Mouse (Mus musculus): Measurements from ENCODE around the gene Olfr911-ps1. TPM values are rescaled to one million over a fixed set of nuclear protein-coding genes. Genes with fewer than 3 reads are reported as not detected.

Olfr911-ps1 gene
- not detected in 2 replicates for polyA plus RNA-seq (2015; fragmentation: Nextera tagmentation; extraction: Ambion mirVana)

DNA sequence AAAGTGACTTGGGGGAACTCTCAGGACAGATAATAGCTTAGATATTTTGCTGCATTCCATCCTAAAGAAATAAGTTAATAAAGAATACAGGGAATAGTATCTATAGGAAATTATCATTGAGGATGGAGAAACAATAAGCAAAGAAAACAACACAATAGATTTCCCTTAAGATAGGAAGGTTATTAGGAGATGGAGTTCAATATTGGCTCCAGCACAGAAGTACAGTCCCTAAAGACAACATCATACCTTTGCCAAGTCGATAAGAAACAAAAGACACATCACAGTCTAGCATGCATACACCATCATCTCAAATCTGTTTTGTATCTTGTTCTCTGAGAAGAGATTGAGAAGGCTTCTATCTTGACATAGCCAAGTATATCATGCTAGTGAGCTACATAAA lies at the start of gene Olfr911-ps1:
Gene Olfr911-ps1 (plus strand): TSS at position 301 of the 400 bp plus-strand sequence.
- 53% methylated on average over 1 of the region's 1 CpGs for WGBS
- no peaks in the 10 kb centered on the region for H3K4me1 ChIP-seq
- no peak for ATAC-seq (ENCODE audit: insufficient number of reproducible peaks, low FRiP score, low TSS enrichment, low read depth)

DNA sequence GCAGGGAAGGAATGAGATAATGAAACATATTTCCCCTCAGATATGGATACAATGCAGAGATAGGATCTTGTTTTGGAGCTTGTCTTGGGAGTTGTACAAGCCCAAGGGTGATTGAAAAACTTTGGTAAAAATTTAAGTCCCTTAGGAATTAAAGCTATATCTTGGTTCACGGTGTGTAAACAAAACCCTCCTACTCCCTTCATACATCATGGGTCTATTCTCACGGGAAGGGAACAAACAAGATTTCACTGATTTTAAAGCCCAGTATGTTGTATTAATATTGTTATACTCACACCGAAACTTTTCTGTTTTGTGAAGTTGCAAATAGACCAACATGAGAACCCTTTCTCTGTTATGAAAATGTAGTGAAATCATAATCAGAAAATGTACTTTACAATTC lies 34.6 kb upstream of the Olfr911-ps1 start, which contains the start of gene Olfr906:
Gene Olfr906 (plus strand): TSS at position 301 of the 400 bp plus-strand sequence.
- Histone ChIP-seq H3K4me2 (no peak within 1 kb of the TSS), H3K4me1 (no peaks in the 10 kb centered on the region)

More for the DNA sequence above, at the start of gene Olfr911-ps1:
- Histone ChIP-seq H3K4me2 (no peak within 1 kb of the TSS), H3K9me3 (no peaks in the 10 kb centered on the region), H3K9ac (no peak within 1 kb of the TSS), H3K36me3 (no peaks in the 10 kb centered on the region), H3K4me3 (no peak within 1 kb of the TSS), H3K27me3 (no peaks in the 10 kb centered on the region), H3K27ac (no peak within 1 kb of the TSS)

DNA sequence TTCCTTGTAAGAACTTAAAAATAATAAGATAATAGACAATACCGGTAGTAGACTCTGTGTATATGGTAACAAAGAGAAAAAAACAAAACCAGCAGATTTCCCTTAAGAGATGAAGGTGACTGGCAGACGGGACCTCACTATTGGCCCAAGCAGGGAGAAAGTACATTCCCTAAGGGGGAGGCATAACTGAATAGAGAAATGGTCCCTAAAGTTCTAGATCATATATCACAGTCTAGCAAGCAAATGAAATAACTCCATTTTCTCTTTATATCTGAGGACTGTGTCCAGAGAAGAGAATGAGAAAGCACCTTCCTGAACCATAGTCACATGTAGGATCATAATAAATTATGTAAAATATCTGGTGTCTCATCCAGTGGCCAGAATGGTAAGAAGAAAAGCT lies 25.9 kb upstream of the Olfr911-ps1 start, which contains the start of gene Olfr907:
Gene Olfr907 (plus strand): TSS at position 301 of the 400 bp plus-strand sequence.
- WGBS: 73% methylated on average over 2 of the region's 2 CpGs
- H3K9me3 ChIP-seq: no peaks in the 10 kb centered on the region
- no peaks in the 10 kb centered on the region for H3K4me1 ChIP-seq
- H3K27me3 ChIP-seq: no peaks in the 10 kb centered on the region
- H3K4me2 ChIP-seq: no peak within 1 kb of the TSS
- no peaks in the 10 kb centered on the region for H3K36me3 ChIP-seq
- ATAC-seq (ENCODE audit: insufficient number of reproducible peaks, low FRiP score, low TSS enrichment, low read depth): no peak
- H3K27ac ChIP-seq: no peak within 1 kb of the TSS
- no peak within 1 kb of the TSS for H3K9ac ChIP-seq
- H3K4me3 ChIP-seq: no peak within 1 kb of the TSS

More for the DNA sequence above, 34.6 kb upstream of the Olfr911-ps1 start, which contains the start of gene Olfr906:
- no peak for ATAC-seq (ENCODE audit: insufficient number of reproducible peaks, low FRiP score, low TSS enrichment, low read depth)
- no peaks in the 10 kb centered on the region for H3K36me3 ChIP-seq
- H3K27ac ChIP-seq: no peak within 1 kb of the TSS
- H3K27me3 ChIP-seq: no peaks in the 10 kb centered on the region
- H3K9me3 ChIP-seq: no peaks in the 10 kb centered on the region
- no peak within 1 kb of the TSS for H3K9ac ChIP-seq
- 84% methylated on average over 3 of the region's 3 CpGs for WGBS
- no peak within 1 kb of the TSS for H3K4me3 ChIP-seq

DNA sequence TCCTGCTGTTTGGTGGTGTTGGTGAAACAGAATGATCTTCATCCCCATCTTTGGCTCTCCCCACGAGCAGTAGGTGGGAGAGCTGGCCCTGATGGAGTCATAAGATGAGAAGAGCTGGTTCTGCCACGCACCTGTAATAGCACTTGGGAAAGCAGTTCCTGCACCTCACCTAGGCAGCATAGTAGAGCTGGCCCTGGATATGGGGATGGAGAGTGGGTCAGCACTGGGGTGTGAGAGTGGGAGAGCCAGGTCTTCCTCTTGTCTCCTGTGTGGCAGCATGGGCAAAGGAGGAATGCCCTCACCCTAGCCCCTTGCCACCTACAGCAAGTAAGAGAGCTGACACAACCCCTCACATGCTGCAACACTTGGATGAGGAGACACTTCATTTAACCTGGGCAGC lies 9.0 kb upstream of the Olfr911-ps1 start:
- WGBS: 69% methylated on average over 2 of the region's 2 CpGs
- no peak overlapping the region for H3K27ac ChIP-seq
- H3K4me2 ChIP-seq: no peak overlapping the region
- no peaks in the 10 kb centered on the region for H3K27me3 ChIP-seq
- no peaks in the 10 kb centered on the region for H3K4me1 ChIP-seq
- H3K9me3 ChIP-seq: no peaks in the 10 kb centered on the region
- no peak for ATAC-seq (ENCODE audit: insufficient number of reproducible peaks, low FRiP score, low TSS enrichment, low read depth)
- no peak overlapping the region for H3K9ac ChIP-seq
- H3K36me3 ChIP-seq: no peaks in the 10 kb centered on the region
- H3K4me3 ChIP-seq: no peak overlapping the region

DNA sequence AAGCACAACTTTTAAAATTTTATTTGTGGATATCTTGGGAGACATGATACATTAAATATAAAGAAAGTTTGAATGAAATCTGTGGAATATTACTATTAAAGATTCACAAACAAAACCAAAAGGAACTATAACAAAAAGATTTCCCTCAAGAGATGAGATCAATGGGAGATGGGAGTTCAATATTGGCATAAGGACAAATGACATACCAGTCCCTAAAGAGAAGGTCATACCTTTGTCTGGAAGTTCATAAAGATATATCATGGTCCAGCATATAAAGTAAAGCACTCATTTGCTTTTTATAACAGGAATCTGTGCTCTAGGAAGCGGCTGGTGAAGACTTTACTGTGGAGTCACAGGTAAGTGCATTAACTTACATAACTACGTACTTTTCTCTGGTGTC lies 16.2 kb downstream of the Olfr911-ps1 start, which contains the start of gene Olfr910:
Gene Olfr910 (plus strand): TSS at position 301 of the 400 bp plus-strand sequence.
- no peak within 1 kb of the TSS for H3K9ac ChIP-seq
- H3K4me1 ChIP-seq: no peaks in the 10 kb centered on the region
- 86% methylated on average over 2 of the region's 2 CpGs for WGBS
- no peak within 1 kb of the TSS for H3K27ac ChIP-seq
- no peaks in the 10 kb centered on the region for H3K9me3 ChIP-seq
- H3K36me3 ChIP-seq: no peaks in the 10 kb centered on the region
- H3K4me2 ChIP-seq: no peak within 1 kb of the TSS
- no peak within 1 kb of the TSS for H3K4me3 ChIP-seq
- no peak for ATAC-seq (ENCODE audit: insufficient number of reproducible peaks, low FRiP score, low TSS enrichment, low read depth)
- no peaks in the 10 kb centered on the region for H3K27me3 ChIP-seq

Other genes starting within 250 kb of the Olfr911-ps1 start
- gene Olfr896-ps1, start 230.5 kb upstream of the Olfr911-ps1 start, polyA plus RNA-seq (2015; fragmentation: Nextera tagmentation; extraction: Ambion mirVana): not detected in 2 replicates
- gene Olfr25, start 192.5 kb upstream of the Olfr911-ps1 start, polyA plus RNA-seq (2015; fragmentation: Nextera tagmentation; extraction: Ambion mirVana): not detected in 2 replicates
- not detected in 2 replicates for gene Olfr898, start 173.2 kb upstream of the Olfr911-ps1 start, polyA plus RNA-seq (2015; fragmentation: Nextera tagmentation; extraction: Ambion mirVana)
- not detected in 2 replicates for gene Olfr250, start 154.7 kb upstream of the Olfr911-ps1 start, polyA plus RNA-seq (2015; fragmentation: Nextera tagmentation; extraction: Ambion mirVana)
- gene Olfr251, start 144.5 kb upstream of the Olfr911-ps1 start, polyA plus RNA-seq (2015; fragmentation: Nextera tagmentation; extraction: Ambion mirVana): not detected in 2 replicates
- not detected in 2 replicates for gene Olfr147, start 119.9 kb upstream of the Olfr911-ps1 start, polyA plus RNA-seq (2015; fragmentation: Nextera tagmentation; extraction: Ambion mirVana)
- not detected in 2 replicates for gene Olfr901, start 92.1 kb upstream of the Olfr911-ps1 start, polyA plus RNA-seq (2015; fragmentation: Nextera tagmentation; extraction: Ambion mirVana)
- gene Olfr902, start 73.9 kb upstream of the Olfr911-ps1 start, polyA plus RNA-seq (2015; fragmentation: Nextera tagmentation; extraction: Ambion mirVana): not detected in 2 replicates
- not detected in 2 replicates for gene Olfr904, start 58.4 kb upstream of the Olfr911-ps1 start, polyA plus RNA-seq (2015; fragmentation: Nextera tagmentation; extraction: Ambion mirVana)
- not detected in 2 replicates for gene Olfr905, start 50.5 kb upstream of the Olfr911-ps1 start, polyA plus RNA-seq (2015; fragmentation: Nextera tagmentation; extraction: Ambion mirVana)
- not detected in 2 replicates for gene Olfr906, start 34.5 kb upstream of the Olfr911-ps1 start, polyA plus RNA-seq (2015; fragmentation: Nextera tagmentation; extraction: Ambion mirVana)
- not detected in 2 replicates for gene Olfr907, start 25.8 kb upstream of the Olfr911-ps1 start, polyA plus RNA-seq (2015; fragmentation: Nextera tagmentation; extraction: Ambion mirVana)
- not detected in 2 replicates for gene Olfr910, start 16.3 kb downstream of the Olfr911-ps1 start, polyA plus RNA-seq (2015; fragmentation: Nextera tagmentation; extraction: Ambion mirVana)
- gene Olfr912, start 58.6 kb downstream of the Olfr911-ps1 start, polyA plus RNA-seq (2015; fragmentation: Nextera tagmentation; extraction: Ambion mirVana): not detected in 2 replicates
- not detected in 2 replicates for gene Olfr913, start 71.2 kb downstream of the Olfr911-ps1 start, polyA plus RNA-seq (2015; fragmentation: Nextera tagmentation; extraction: Ambion mirVana)
- not detected in 2 replicates for gene Olfr914, start 83.5 kb downstream of the Olfr911-ps1 start, polyA plus RNA-seq (2015; fragmentation: Nextera tagmentation; extraction: Ambion mirVana)
- not detected in 2 replicates for gene Olfr916, start 138.3 kb downstream of the Olfr911-ps1 start, polyA plus RNA-seq (2015; fragmentation: Nextera tagmentation; extraction: Ambion mirVana)
- gene Olfr917, start 144.3 kb downstream of the Olfr911-ps1 start, polyA plus RNA-seq (2015; fragmentation: Nextera tagmentation; extraction: Ambion mirVana): not detected in 2 replicates
- not detected in 2 replicates for gene Olfr918, start 153.0 kb downstream of the Olfr911-ps1 start, polyA plus RNA-seq (2015; fragmentation: Nextera tagmentation; extraction: Ambion mirVana)
- gene Olfr919, start 182.1 kb downstream of the Olfr911-ps1 start, polyA plus RNA-seq (2015; fragmentation: Nextera tagmentation; extraction: Ambion mirVana): not detected in 2 replicates
- gene Vwa5a, start 196.7 kb downstream of the Olfr911-ps1 start, polyA plus RNA-seq (2015; fragmentation: Nextera tagmentation; extraction: Ambion mirVana): 29.6 and 31.1 TPM in 2 replicates
- gene Olfr920, start 230.7 kb downstream of the Olfr911-ps1 start, polyA plus RNA-seq (2015; fragmentation: Nextera tagmentation; extraction: Ambion mirVana): 0.05 TPM in 2 replicates

Data from limb, embryonic 15.5 days (tissue).